Mouse (Mus musculus) ES-E14 (cell line): ENCODE measurements at regions not wholly inside any gene's neighbourhood (a gene's known extent, or its start where the extent isn't known, plus 50 kb on each side); places are given as distances from the start of the nearest gene placed in this dataset.

Experiments
- DNase-seq: peaks from one replicate; pipeline ENCODE4 v3.0.0-alpha.2; 2013; ENCODE audit warnings: low read depth, low spot score
- H3K27ac ChIP-seq: 2 replicates; pipeline ENCODE4 v1.5.1; 2012; ENCODE audit warnings: low read depth, mild to moderate bottlenecking, low read length, moderate library complexity, mixed read lengths; ENCODE audit not compliant: poor library complexity, insufficient read depth, severe bottlenecking
- H3K36me3 ChIP-seq: 2 replicates; pipeline ENCODE4 v1.6.1; 2012; ENCODE audit warnings: mild to moderate bottlenecking, low read length, moderate library complexity, mixed read lengths; ENCODE audit not compliant: control insufficient read depth, poor library complexity, insufficient read depth, severe bottlenecking
- H3K4me1 ChIP-seq, 2 experiments: fragments of 150-350 bp in 1 of 2; sonication (generic) in 1 of 2; 2 replicates each; pipeline ENCODE4 v1.6.1; 2012; ENCODE audit warnings: low read length in 2 of 2, mild to moderate bottlenecking in 1 of 2, mixed read lengths in 1 of 2; ENCODE audit not compliant: control insufficient read depth in 2 of 2, insufficient read depth in 2 of 2, poor library complexity in 1 of 2
- H3K4me3 ChIP-seq, 2 experiments: fragments of 150-350 bp in 1 of 2; sonication (generic) in 1 of 2; 2 replicates each; pipeline ENCODE4 v1.5.1; 2012; ENCODE audit warnings: low read length in 2 of 2, low read depth in 1 of 2, mild to moderate bottlenecking in 1 of 2, mixed read lengths in 1 of 2; ENCODE audit not compliant: insufficient read depth in 1 of 2, poor library complexity in 1 of 2, severe bottlenecking in 1 of 2
- H3K9ac ChIP-seq: 2 replicates; pipeline ENCODE4 v1.6.1; 2012; ENCODE audit warnings: low read depth, mild to moderate bottlenecking, low read length, mixed read lengths; ENCODE audit not compliant: poor library complexity, insufficient read depth, severe bottlenecking
- H3K9me3 ChIP-seq: fragments of 150-350 bp; sonication (generic); 2 replicates; pipeline ENCODE4 v1.6.1; 2012; ENCODE audit warnings: low read depth, mild to moderate bottlenecking, low read length; ENCODE audit not compliant: control insufficient read depth, insufficient read depth
- CHD2 ChIP-seq: IDR thresholded peaks from 2 replicates; pipeline ENCODE4 v1.6.1; 2014; ENCODE audit warnings: mild to moderate bottlenecking, low read depth, low read length, inconsistent platforms
- HCFC1 ChIP-seq: IDR thresholded peaks from 2 replicates; pipeline ENCODE4 v1.6.1; 2012; ENCODE audit warnings: low read length, inconsistent platforms, borderline replicate concordance; ENCODE audit not compliant: insufficient read depth
- MAFK ChIP-seq: IDR thresholded peaks from 2 replicates; pipeline ENCODE4 v1.6.1; 2014; ENCODE audit warnings: mild to moderate bottlenecking, low read depth, low read length, inconsistent platforms; ENCODE audit not compliant: insufficient read depth
- ZC3H11A ChIP-seq: IDR thresholded peaks from 2 replicates; pipeline ENCODE4 v1.6.1; 2012; ENCODE audit warnings: low read depth, mild to moderate bottlenecking, inconsistent platforms, low read length, borderline replicate concordance
- ZNF384 ChIP-seq: IDR thresholded peaks from 2 replicates; pipeline ENCODE4 v1.6.1; 2012; ENCODE audit warnings: low read depth, low read length, inconsistent platforms
- in situ Hi-C, 2 experiments: fragments of 600-800 bp; cut with MboI; formaldehyde crosslinking; loops; one replicate each; pipeline ENCODE4 v1.15.1; 2025; ENCODE audit warnings: low sequenced_read_pairs in 2 of 2, inconsistent platforms in 1 of 2; ENCODE audit not compliant: unreplicated experiment in 2 of 2

DNA sequence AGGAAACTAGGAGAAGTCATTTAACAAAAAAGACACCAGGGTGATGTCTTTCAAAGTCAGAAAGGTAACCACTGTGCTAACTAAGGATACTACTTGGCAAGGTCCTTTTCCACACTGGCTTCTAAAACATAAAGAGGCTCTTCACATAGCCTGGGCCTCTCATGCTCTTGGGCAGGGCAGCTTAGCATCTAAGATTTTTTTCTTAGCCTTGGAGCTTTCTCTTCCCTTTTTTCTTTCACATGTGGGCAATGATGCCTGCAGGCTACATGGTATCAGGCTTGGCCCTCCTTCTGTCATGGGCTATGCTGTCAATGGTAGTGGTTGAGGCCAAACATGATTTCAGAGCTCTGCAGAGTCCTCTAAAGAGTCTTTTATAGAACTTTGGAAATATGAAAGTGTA is 60.6 kb downstream of the Serpinb6d start:
- Histone ChIP-seq H3K4me1 (no peaks in the 10 kb centered on the region), H3K36me3 (no peaks in the 10 kb centered on the region), H3K27ac (no peak overlapping the region), H3K4me3 (no peak overlapping the region), H3K9ac (no peak overlapping the region), H3K9me3 (no peaks in the 10 kb centered on the region)
- TF ChIP-seq HCFC1 (no peak), ZC3H11A (no peak), ZNF384 (no peak), MAFK (no peak), CHD2 (no peak)
- DNase-seq, result no peak
- in situ Hi-C loops, result no loop called here

GRCm38 (mm10) chr13:33762293-33763125 is 80.7 kb downstream of the Serpinb6e start:
- in situ Hi-C loops, result no loop called here
- H3K4me1 ChIP-seq, result no peaks in the 10 kb centered on the region
- no peaks in the 10 kb centered on the region for H3K9me3 ChIP-seq
- TF ChIP-seq ZNF384, result peak; percentile 80
- peak; percentile 88 for TF ChIP-seq ZC3H11A
- no peak for TF ChIP-seq CHD2
- TF ChIP-seq MAFK, result no peak
- TF ChIP-seq HCFC1, result no peak
- H3K4me3 ChIP-seq, result peak overlapping the region in 1 of 2 experiments; percentile 42; a peak in 2 of 4 replicates
- peak overlapping the region; percentile 42; the same call in 1 of the 2 replicates for H3K9ac ChIP-seq
- peak; percentile 78 for DNase-seq
- no peaks in the 10 kb centered on the region for H3K36me3 ChIP-seq
- no peak overlapping the region for H3K27ac ChIP-seq

DNA sequence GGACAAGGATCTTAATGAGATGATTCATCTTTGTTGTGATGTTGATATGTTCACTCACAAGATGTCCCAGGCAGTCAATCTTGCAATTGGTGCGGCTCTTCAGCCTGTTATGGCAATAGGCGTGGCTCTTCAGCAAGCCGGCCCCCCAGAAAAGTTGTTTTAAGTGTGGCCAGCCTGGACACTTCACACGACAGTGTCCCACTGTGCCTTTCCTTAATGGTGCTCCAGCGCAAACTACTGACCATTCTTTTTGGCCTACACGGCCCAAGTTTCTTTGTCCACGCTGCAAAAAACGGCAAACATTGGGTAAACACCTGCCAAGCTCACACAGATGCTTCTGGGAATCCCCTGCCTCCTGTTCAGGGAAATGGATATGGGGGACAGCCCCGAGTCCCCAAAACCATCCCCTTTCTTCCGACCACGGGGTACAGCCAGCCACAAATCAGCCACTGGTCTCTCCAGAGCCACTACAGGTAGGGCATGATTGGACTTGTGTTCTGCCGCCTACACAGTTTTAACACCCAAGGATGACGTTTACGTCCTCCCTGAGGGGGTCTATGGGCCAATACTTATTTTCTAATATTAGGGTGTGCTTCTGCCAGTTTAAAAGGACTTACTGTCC is 79.8 kb downstream of the Serpinb6e start:
- no peaks in the 10 kb centered on the region for H3K36me3 ChIP-seq
- no peaks in the 10 kb centered on the region for H3K4me1 ChIP-seq
- no peaks in the 10 kb centered on the region for H3K9me3 ChIP-seq
- no peak overlapping the region for H3K4me3 ChIP-seq
- no peak for DNase-seq
- in situ Hi-C loops, result no loop called here
- TF ChIP-seq HCFC1, result no peak
- TF ChIP-seq CHD2, result no peak
- TF ChIP-seq ZC3H11A, result no peak
- TF ChIP-seq MAFK, result no peak
- TF ChIP-seq ZNF384, result no peak
- no peak overlapping the region for H3K27ac ChIP-seq
- H3K9ac ChIP-seq, result no peak overlapping the region
